Mouse (Mus musculus) midbrain, embryonic 14.5 days (tissue): ENCODE results near the gene Ppfibp1. TPM values are rescaled to one million over a fixed set of nuclear protein-coding genes. Genes with fewer than 3 reads are reported as not detected.

ENCODE experiments used
- ATAC-seq: fragments of 200-750 bp; cut with Nextera tagmentation; 2 replicates; pipeline ENCODE4 v1.8.0; 2017; ENCODE audit warnings: moderate number of reproducible peaks, moderate library complexity; ENCODE audit not compliant: low FRiP score, low TSS enrichment
- DNase-seq: peaks from one replicate; pipeline ENCODE4 v3.0.0-alpha.2; 2015
- H3K27ac ChIP-seq: fragments of 300-500 bp; sonication (generic); replicated peaks from 2 replicates; pipeline ENCODE4 v1.5.1; 2014; ENCODE audit warnings: mild to moderate bottlenecking, low read depth, low read length, moderate library complexity
- H3K27me3 ChIP-seq: fragments of 300-500 bp; sonication (generic); 2 replicates; pipeline ENCODE4 v1.6.1; 2014; ENCODE audit warnings: low read length, control low read depth, mixed read lengths; ENCODE audit not compliant: control insufficient read depth, insufficient read depth
- H3K36me3 ChIP-seq: fragments of 300-500 bp; sonication (generic); 2 replicates; pipeline ENCODE4 v1.6.1; 2014; ENCODE audit warnings: low read length, control low read depth; ENCODE audit not compliant: control insufficient read depth, insufficient read depth
- H3K4me1 ChIP-seq: fragments of 300-500 bp; sonication (generic); 2 replicates; pipeline ENCODE4 v1.6.1; 2014; ENCODE audit warnings: mild to moderate bottlenecking, antibody characterized with exemption, low read length, control low read depth; ENCODE audit not compliant: control insufficient read depth, insufficient read depth
- H3K4me2 ChIP-seq: fragments of 300-500 bp; sonication (generic); 2 replicates; pipeline ENCODE4 v1.6.1; 2014; ENCODE audit warnings: mild to moderate bottlenecking, low read length, moderate library complexity
- H3K4me3 ChIP-seq: fragments of 300-500 bp; sonication (generic); replicated peaks from 2 replicates; pipeline ENCODE4 v1.5.1; 2014; ENCODE audit warnings: low read depth, low read length
- H3K9ac ChIP-seq: fragments of 300-500 bp; sonication (generic); replicated peaks from 2 replicates; pipeline ENCODE4 v1.6.1; 2014; ENCODE audit warnings: mild to moderate bottlenecking, low read length, moderate library complexity
- H3K9me3 ChIP-seq: fragments of 300-500 bp; sonication (generic); 2 replicates; pipeline ENCODE4 v1.6.1; 2016; ENCODE audit warnings: low read length, control low read depth, mixed read lengths; ENCODE audit not compliant: control insufficient read depth
- WGBS: fragments of 180-500 bp; shearing (Covaris S2); extraction: QIAGEN DNeasy Blood & Tissue Kit; methylation state at CpG from one replicate; pipeline ENCODE4 v1.1.7; 2014; 5-methylcytosine and 5-hydroxymethylcytosine counted together
- polyA plus RNA-seq: library from polyadenylated mRNA; unstranded; fragments of >200 nt; fragmentation: Nextera tagmentation; extraction: Ambion mirVana; gene quantifications from 2 replicates; pipeline ENCODE4 v1.2.1, GENCODE M21; 2014

The Ppfibp1 gene
- polyA plus RNA-seq, 1 experiment from 2014 or later, result 13.4 TPM

DNA sequence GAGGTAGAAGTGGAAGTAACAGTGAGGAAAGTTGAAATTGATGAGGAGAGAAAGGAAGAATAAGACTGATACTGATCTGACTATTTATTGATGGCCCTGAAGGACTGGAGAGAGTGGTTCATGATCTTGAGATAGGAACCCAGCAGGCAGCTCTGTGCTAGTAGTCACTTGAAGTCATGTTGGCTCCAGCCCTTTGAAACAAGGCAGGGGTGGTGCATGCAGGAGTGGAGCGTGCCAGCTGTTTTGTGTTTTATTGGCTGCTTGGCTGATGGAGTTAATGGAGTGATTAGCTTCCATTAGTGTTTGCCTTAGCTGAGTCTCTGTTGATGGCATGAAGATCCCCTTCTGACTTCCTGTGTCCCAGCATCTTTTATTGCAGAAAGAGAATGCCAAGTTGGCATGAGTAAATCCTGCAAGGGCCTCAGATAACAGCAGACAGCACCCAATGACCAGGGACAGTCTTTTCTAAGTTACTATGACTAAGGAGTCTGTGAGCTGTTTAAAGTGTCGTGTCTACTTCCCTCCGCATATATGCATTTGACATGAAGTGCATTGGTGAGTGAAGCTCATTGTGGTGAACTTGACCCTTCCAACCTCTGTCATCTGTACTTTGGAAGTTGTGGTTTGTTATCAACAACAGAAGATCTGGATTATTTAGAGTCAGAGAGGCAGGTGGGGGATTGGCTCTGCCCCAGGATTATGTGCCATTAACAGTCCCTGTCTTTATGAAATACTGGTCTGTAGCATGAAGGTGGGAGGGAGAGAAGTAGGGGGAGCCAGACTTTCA, 17.9 kb downstream of the Ppfibp1 start:
- DNase-seq (no peak), ATAC-seq (no peak)
- no peak overlapping the region for H3K27ac ChIP-seq
- WGBS, result 89% methylated on average over 3 of the region's 3 CpGs
- H3K9ac ChIP-seq, result no peak overlapping the region
- H3K36me3 ChIP-seq, result no peaks in the 10 kb centered on the region
- no peaks in the 10 kb centered on the region for H3K27me3 ChIP-seq
- no peaks in the 10 kb centered on the region for H3K4me1 ChIP-seq
- H3K4me3 ChIP-seq, result no peak overlapping the region
- H3K9me3 ChIP-seq, result no peaks in the 10 kb centered on the region
- H3K4me2 ChIP-seq, result no peak overlapping the region

- 76% methylated on average over 5 of the region's 5 CpGs for WGBS
- Histone ChIP-seq H3K4me2 (no peak overlapping the region), H3K4me1 (no peaks in the 10 kb centered on the region), H3K4me3 (no peak overlapping the region), H3K9me3 (no peaks in the 10 kb centered on the region), H3K36me3 (no peaks in the 10 kb centered on the region), H3K9ac (no peak overlapping the region), H3K27ac (no peak overlapping the region), H3K27me3 (no peaks in the 10 kb centered on the region)
- DNase-seq (no peak), ATAC-seq (no peak)
Observed at GRCm38 (mm10) chr6:146907061-146907794, 18.9 kb downstream of the Ppfibp1 start.

DNA sequence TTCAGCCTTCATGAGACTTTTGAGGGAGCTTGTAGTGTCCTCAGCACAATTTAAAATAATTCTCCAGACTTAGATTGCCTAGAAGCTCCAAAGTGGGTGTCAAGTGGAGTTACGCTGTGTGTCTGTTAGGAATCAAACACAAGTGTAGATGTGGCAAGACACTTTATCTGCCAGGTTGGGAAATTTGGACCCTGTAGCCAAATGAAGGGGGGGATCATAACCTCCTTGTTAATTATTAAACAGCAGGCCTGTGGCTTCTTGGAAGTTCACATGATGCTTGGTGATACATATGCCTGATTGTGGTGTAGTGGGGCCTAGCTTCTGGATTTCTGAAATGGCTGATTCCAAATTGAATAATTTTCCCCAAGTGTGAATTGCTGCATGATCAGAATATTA, 19.5 kb downstream of the Ppfibp1 start:
- Histone ChIP-seq H3K27me3 (no peaks in the 10 kb centered on the region), H3K9ac (no peak overlapping the region), H3K9me3 (no peaks in the 10 kb centered on the region), H3K36me3 (no peaks in the 10 kb centered on the region), H3K27ac (no peak overlapping the region), H3K4me1 (no peaks in the 10 kb centered on the region), H3K4me3 (no peak overlapping the region), H3K4me2 (no peak overlapping the region)
- 100% methylated on average over 1 of the region's 1 CpGs for WGBS
- DNase-seq (no peak), ATAC-seq (no peak)

GRCm38 (mm10) chr6:146908801-146909200, 20.5 kb downstream of the Ppfibp1 start:
- 79% methylated on average over 2 of the region's 2 CpGs for WGBS
- H3K36me3 ChIP-seq, result no peaks in the 10 kb centered on the region
- H3K9me3 ChIP-seq, result no peaks in the 10 kb centered on the region
- no peaks in the 10 kb centered on the region for H3K27me3 ChIP-seq
- no peak overlapping the region for H3K27ac ChIP-seq
- DNase-seq, result no peak
- H3K4me3 ChIP-seq, result no peak overlapping the region
- no peak overlapping the region for H3K9ac ChIP-seq
- no peak for ATAC-seq
- no peak overlapping the region for H3K4me2 ChIP-seq
- no peaks in the 10 kb centered on the region for H3K4me1 ChIP-seq

DNA sequence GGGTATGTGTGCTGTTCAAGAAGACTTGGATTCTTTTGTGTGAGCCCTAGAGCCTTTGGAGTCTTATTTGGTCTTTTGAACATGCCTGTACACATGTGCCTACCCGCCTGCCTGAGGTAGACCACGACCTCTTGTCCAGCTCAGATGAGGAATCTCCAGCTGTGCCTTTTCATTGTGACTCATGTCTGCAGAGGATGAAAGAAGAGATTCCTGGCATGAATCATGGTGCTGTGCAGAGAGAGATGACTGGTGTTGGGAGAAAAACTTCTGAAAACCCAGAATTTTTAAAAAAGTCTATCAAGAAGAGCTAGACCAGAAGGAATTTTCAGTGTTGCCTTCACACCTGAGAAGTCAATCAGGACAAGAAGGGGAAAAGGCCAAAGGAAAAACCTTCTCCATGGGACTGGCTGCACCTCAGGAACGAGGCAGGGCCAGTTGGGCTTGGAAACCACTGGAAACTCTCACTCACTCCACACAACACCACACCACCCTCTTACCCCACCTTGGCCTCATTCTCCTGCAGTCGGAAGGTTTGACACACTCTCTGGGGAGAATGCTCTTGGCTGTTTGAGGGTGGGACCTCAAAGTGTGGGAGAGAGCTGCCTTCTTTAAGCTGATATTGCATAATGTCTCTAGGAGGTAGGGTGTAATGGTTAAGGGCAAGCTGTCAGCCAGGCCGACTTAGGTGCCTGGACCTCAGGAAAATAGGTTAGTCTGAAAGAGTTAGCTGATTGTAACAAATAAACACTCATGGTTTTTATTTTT, 21.6 kb downstream of the Ppfibp1 start:
- Histone ChIP-seq H3K4me3 (no peak overlapping the region), H3K9me3 (no peaks in the 10 kb centered on the region), H3K36me3 (no peaks in the 10 kb centered on the region), H3K9ac (no peak overlapping the region), H3K4me2 (no peak overlapping the region), H3K4me1 (no peaks in the 10 kb centered on the region), H3K27ac (no peak overlapping the region), H3K27me3 (no peaks in the 10 kb centered on the region)
- DNase-seq (no peak), ATAC-seq (no peak)
- WGBS, result 85% methylated on average over 5 of the region's 5 CpGs

- DNase-seq, result no peak
- Histone ChIP-seq H3K4me1 (no peaks in the 10 kb centered on the region), H3K27ac (no peak overlapping the region), H3K4me3 (no peak overlapping the region), H3K9me3 (no peaks in the 10 kb centered on the region), H3K36me3 (no peaks in the 10 kb centered on the region), H3K9ac (no peak overlapping the region), H3K27me3 (no peaks in the 10 kb centered on the region), H3K4me2 (no peak overlapping the region)
- ATAC-seq, result no peak
- 83% methylated on average over 2 of the region's 2 CpGs for WGBS
Observed at GRCm38 (mm10) chr6:146910801-146911200, 22.5 kb downstream of the Ppfibp1 start.

- ATAC-seq, result no peak
- H3K9ac ChIP-seq, result no peak overlapping the region
- H3K36me3 ChIP-seq, result no peaks in the 10 kb centered on the region
- no peak overlapping the region for H3K4me2 ChIP-seq
- H3K4me1 ChIP-seq, result no peaks in the 10 kb centered on the region
- H3K4me3 ChIP-seq, result no peak overlapping the region
- H3K9me3 ChIP-seq, result no peaks in the 10 kb centered on the region
- no peak overlapping the region for H3K27ac ChIP-seq
- no peak for DNase-seq
- H3K27me3 ChIP-seq, result no peaks in the 10 kb centered on the region
- WGBS, result 31% methylated on average over 3 of the region's 3 CpGs
Observed at GRCm38 (mm10) chr6:146912835-146913488, 24.7 kb downstream of the Ppfibp1 start.

DNA sequence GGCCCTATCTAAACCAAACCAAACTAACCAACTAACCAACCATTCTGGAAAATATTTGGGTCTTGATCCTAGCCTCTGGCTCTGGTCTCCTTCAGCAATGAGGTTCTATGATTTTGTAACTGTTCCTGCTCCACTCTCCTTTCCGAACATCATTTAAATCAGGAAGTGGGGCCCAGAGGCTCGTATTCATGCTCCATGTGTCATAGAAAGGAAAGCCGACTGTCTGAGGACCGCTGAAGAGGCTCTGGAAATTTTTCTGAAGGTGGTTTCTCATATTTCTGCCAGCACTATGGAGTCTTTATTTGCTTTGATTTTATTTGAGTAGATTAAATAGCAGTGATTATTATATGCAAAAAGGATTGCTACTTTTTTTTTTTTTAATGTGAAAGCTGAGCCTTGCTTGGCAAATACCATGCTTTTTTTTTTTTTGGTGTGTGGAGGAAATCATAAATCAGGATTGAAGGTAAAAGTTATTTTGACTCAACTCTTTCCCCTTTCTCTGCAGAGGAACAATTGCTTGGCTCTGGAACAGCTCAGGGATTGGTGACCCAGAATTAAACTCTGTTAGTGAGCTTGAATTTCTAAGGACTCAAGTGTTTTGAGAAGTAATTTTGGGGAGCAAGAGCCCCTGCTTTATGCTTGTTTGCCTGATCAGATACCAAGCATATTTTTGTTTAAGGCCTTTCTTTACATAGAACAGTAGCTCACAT, 25.4 kb downstream of the Ppfibp1 start:
- Histone ChIP-seq H3K4me1 (no peaks in the 10 kb centered on the region), H3K36me3 (no peaks in the 10 kb centered on the region), H3K9ac (no peak overlapping the region), H3K4me3 (no peak overlapping the region), H3K9me3 (no peaks in the 10 kb centered on the region), H3K4me2 (no peak overlapping the region), H3K27me3 (no peaks in the 10 kb centered on the region), H3K27ac (no peak overlapping the region)
- no peak for ATAC-seq
- DNase-seq, result no peak
- 81% methylated on average over 4 of the region's 4 CpGs for WGBS
